Mouse (Mus musculus): Measurements from ENCODE around the gene Dlx1.

Gene Dlx1

GRCm38 (mm10) chr2:71528014-71528713 lies at the start of gene Dlx1:
TSS of gene Dlx1 (plus strand) at chr2:71528113.
- DNase-seq (ENCODE audit: low read depth, low spot score) = no peak

DNA sequence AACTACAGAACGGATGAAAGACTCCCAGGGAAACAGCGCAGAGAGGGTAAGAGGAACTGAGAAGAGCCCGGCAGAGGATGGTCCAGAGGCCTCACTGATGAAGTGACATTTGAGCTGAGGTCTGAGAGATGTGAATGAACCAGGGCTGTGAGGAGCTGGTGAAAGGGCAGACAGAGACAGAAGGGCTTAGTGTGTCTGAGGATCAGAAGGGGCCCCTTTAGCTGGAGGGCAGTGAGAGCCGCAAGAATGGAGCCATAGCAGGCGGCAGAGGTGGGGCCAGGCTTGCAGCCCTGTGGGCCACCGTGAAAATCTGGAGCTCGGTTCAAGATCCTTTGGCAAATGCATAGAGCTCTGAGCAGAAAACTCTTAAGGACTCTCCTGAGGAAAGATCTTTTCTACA lies 48.0 kb upstream of the Dlx1 start:
- no peak for DNase-seq (ENCODE audit: low read depth, low spot score)

- no peak for DNase-seq (ENCODE audit: low read depth, low spot score)
Observed at GRCm38 (mm10) chr2:71481825-71482224, 46.1 kb upstream of the Dlx1 start.

- no peak for DNase-seq (ENCODE audit: low read depth, low spot score)
Observed at GRCm38 (mm10) chr2:71483046-71483716, 44.7 kb upstream of the Dlx1 start.

DNA sequence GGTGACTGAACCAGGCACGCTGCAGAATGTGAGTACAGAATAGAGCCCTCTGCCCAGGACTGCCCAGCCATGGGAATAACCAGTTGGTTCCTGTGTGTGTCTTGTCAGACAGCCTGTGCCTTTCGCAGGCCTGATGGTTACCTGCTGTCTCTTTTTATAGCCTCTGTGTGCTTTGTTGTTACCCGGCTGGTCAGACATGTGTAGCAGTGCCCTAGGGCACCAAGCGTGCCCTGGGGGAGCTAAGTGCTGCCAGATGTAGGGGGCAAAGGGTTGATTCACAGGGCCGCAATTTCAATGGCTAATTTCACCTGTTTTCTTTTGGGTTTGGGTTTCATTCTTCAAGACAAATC lies 44.2 kb upstream of the Dlx1 start:
- no peak for DNase-seq (ENCODE audit: low read depth, low spot score)

DNA sequence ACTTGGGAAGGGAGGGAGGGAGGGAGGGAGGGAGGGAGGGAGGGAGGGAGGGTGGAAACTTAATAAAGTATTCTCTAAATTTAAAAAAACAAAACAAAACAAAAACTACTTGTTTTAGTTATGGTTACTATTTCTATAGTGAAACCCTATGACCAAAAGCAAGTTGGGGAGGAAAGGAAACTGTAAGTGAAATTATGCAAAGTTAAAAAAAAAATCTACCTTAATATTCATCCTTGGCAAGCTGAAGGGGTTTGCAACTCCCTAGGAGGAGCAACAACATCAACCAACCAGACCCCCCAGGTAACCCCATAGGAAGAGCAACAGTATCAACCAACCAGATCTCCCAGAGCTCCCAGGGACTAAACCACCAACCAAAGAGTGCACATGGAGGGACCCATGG lies 36.6 kb upstream of the Dlx1 start:
- no peak for DNase-seq (ENCODE audit: low read depth, low spot score)

GRCm38 (mm10) chr2:71493161-71493683 lies 34.7 kb upstream of the Dlx1 start:
- DNase-seq (ENCODE audit: low read depth, low spot score) = no peak

GRCm38 (mm10) chr2:71494503-71494902 lies 33.4 kb upstream of the Dlx1 start:
- DNase-seq (ENCODE audit: low read depth, low spot score) = no peak

- DNase-seq (ENCODE audit: low read depth, low spot score) = peak; percentile 83
Observed at GRCm38 (mm10) chr2:71494971-71495370, 32.9 kb upstream of the Dlx1 start.

GRCm38 (mm10) chr2:71497175-71497574 lies 30.7 kb upstream of the Dlx1 start:
- no peak for DNase-seq (ENCODE audit: low read depth, low spot score)

- DNase-seq (ENCODE audit: low read depth, low spot score) = no peak
Observed at GRCm38 (mm10) chr2:71499276-71500230, 28.4 kb upstream of the Dlx1 start.

GRCm38 (mm10) chr2:71504852-71505251 lies 23.1 kb upstream of the Dlx1 start:
- DNase-seq (ENCODE audit: low read depth, low spot score) = no peak

DNA sequence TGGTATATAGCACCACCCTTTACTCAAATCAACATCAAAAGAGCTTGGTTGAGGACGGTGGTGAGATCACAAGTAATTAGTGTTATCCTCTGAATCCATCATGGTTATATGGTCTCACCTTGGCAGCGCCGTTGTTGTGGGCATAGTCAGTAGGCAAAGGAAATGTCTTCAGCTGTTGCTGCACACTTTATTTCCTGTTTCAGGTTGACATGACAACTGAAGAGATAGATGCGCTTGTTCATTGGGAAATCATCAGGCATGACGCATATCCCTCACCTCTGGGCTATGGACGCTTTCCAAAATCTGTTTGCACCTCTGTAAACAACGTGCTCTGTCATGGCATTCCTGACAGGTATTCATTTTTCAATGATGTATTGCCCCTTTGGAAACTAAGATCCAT lies 16.7 kb upstream of the Dlx1 start:
- DNase-seq (ENCODE audit: low read depth, low spot score) = no peak

GRCm38 (mm10) chr2:71512326-71512725 lies 15.6 kb upstream of the Dlx1 start:
- no peak for DNase-seq (ENCODE audit: low read depth, low spot score)

GRCm38 (mm10) chr2:71516995-71517394 lies 10.9 kb upstream of the Dlx1 start:
- DNase-seq (ENCODE audit: low read depth, low spot score) = no peak

DNA sequence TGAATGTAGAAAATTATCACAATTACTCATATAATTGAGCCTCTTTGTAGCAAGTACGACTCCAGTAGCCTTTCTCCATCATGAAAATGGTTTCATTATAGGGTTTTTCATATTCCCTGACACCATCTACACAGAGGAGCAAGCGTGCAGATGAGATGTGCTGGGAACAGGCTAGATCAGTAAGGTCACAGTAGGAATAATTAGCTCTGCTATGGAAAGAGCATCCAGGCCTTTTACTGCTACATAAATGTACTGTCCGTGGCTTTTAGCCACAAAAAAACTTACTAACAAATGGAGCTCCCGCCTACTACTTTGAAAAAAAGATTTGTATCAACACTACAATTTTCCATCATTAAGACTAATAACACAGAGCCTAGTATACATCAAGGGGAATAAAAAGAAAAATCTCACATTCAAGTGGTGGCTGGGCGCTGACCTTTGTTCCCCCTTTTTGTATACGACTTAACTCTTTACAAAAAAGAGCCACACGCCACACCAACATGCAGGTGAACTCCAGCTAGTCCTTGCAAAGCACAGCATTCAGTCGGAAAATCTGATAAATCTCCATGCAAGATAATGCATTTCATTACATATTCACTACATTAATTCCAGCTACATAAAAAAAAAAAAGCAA lies 10.3 kb upstream of the Dlx1 start:
- DNase-seq (ENCODE audit: low read depth, low spot score) = no peak

DNA sequence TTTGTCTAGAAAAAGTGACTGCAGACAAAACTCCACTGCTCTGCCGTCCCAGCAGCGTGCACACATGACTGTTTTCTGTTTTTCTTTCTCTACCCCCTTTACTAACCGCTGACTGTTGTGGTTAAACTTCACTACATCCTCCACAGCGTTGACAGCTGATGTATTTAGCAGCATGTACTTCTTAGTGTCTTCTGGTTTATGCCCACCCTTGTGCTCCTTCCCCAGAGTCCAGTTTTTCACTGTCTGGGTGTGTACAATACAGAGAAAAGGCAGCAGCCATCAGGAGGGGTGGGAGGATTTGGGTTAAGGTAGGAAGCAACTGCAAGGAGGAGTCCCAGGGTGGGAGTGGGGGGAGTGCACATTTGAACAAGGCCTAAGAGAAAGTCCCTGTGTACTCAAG lies 5.0 kb upstream of the Dlx1 start:
- DNase-seq (ENCODE audit: low read depth, low spot score) = no peak

DNA sequence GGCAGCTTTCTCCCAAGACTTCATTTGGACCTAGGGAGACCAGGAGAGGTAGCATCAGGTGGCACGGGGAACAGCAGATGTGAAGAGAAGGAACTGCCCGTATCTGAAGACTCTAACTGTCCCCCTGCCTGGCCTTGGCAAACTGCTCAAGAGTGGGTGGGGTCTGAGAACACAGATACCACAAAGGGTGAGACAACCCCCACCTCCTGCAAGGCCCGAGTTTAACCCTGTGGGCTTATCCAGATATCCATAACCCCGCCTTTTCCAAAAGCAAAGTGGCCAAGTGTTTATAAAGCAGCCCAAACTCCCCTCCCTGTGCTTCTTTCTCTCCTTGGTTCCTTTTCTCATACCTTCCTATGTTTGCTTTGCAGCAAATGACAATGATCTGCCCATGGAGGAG lies 4.5 kb upstream of the Dlx1 start:
- no peak for DNase-seq (ENCODE audit: low read depth, low spot score)

DNA sequence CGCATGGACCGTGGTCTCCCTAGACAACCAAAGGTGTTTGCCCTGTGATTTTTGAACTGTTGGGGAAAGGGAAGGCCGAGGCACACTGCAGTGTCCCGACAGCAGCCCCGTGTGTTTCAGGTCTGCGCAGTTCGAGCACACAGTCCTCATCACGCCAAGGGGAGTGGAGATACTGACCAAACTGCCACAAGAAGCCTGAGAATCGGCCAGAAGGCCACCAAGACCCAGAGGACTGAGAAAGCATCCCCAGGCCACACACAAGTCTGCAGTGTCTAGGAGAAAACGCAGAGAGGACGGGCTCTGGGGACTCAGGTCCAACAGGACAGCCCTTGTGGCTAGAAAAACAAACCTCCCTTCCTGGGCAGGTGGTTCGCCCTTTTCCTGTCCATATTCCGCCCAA lies 3.1 kb upstream of the Dlx1 start:
- DNase-seq (ENCODE audit: low read depth, low spot score) = no peak

GRCm38 (mm10) chr2:71526595-71527322 lies 1.2 kb upstream of the Dlx1 start:
- DNase-seq (ENCODE audit: low read depth, low spot score) = no peak
